Mouse (Mus musculus) left cerebral cortex, postnatal 4 days (tissue): Measurements from ENCODE around the gene Naa25. TPM values are rescaled to one million over a fixed set of nuclear protein-coding genes. Genes with fewer than 3 reads are reported as not detected.

Source experiments
- DNase-seq: peaks from one replicate; pipeline ENCODE4 v3.0.0-alpha.2; 2022
- intact Hi-C: fragments of 180-260 bp; cut with DNase I; formaldehyde crosslinking; loops from one replicate; pipeline ENCODE4 v1.15.1; 2025
- total RNA-seq, 2 experiments: library from RNA; stranded (reverse); gene quantifications; 2 replicates each; pipeline ENCODE4 v1.2.3; 2021

Naa25 gene
- total RNA-seq, 2 experiments from 2014 or later: 49.3 to 51.0 TPM

GRCm38 (mm10) chr5:121392667-121393380 lies 4.9 kb upstream of the Naa25 start:
- peak; percentile 32 for DNase-seq
- intact Hi-C loops: no loop called here

GRCm38 (mm10) chr5:121393402-121393801 lies 4.3 kb upstream of the Naa25 start:
- intact Hi-C loops: no loop called here
- no peak for DNase-seq

- no peak for DNase-seq
- intact Hi-C loops: no loop called here
These were observed 2.1 kb upstream of the Naa25 start for GRCm38 (mm10) chr5:121395621-121396020.

- DNase-seq: peak; percentile 43
- intact Hi-C loops: no loop called here
These were observed 619 bp downstream of the Naa25 start for GRCm38 (mm10) chr5:121398146-121398964.

- intact Hi-C loops: no loop called here
- no peak for DNase-seq
These were observed 1.3 kb downstream of the Naa25 start for GRCm38 (mm10) chr5:121398965-121399462.

GRCm38 (mm10) chr5:121399540-121399939 lies 1.8 kb downstream of the Naa25 start:
- intact Hi-C loops: no loop called here
- DNase-seq: no peak

- DNase-seq: no peak
- intact Hi-C loops: no loop called here
These were observed 2.3 kb downstream of the Naa25 start for GRCm38 (mm10) chr5:121400064-121400463.

GRCm38 (mm10) chr5:121400849-121401248 lies 3.1 kb downstream of the Naa25 start:
- no peak for DNase-seq
- intact Hi-C loops: no loop called here

GRCm38 (mm10) chr5:121407856-121408255 lies 10.1 kb downstream of the Naa25 start:
- intact Hi-C loops: no loop called here
- DNase-seq: no peak

GRCm38 (mm10) chr5:121410975-121411374 lies 13.2 kb downstream of the Naa25 start:
- intact Hi-C loops: no loop called here

GRCm38 (mm10) chr5:121420721-121421120 lies 23.0 kb downstream of the Naa25 start:
- intact Hi-C loops: loop anchor here (10.0 kb wide), 1 partner anchor 116 kb away; no protein-coding TSS in a partner anchor
- no peak for DNase-seq

More at GRCm38 (mm10) chr5:121410975-121411374, 13.2 kb downstream of the Naa25 start:
- no peak for DNase-seq

GRCm38 (mm10) chr5:121422787-121423186 lies 25.1 kb downstream of the Naa25 start:
- no peak for DNase-seq
- intact Hi-C loops: loop anchor here (10.0 kb wide), 1 partner anchor 118 kb away; no protein-coding TSS in a partner anchor

- intact Hi-C loops: loop anchor here (10.0 kb wide), 1 partner anchor 118 kb away; no protein-coding TSS in a partner anchor
- no peak for DNase-seq
These were observed 25.6 kb downstream of the Naa25 start for GRCm38 (mm10) chr5:121423297-121423696.

GRCm38 (mm10) chr5:121428954-121429353 lies 31.2 kb downstream of the Naa25 start:
- intact Hi-C loops: loop anchor here (10.0 kb wide), 1 partner anchor 124 kb away; no protein-coding TSS in a partner anchor
- no peak for DNase-seq

- DNase-seq: no peak
These were observed 40.4 kb downstream of the Naa25 start for GRCm38 (mm10) chr5:121438131-121438530.

GRCm38 (mm10) chr5:121438756-121439155 lies 41.0 kb downstream of the Naa25 start:
- DNase-seq: no peak
- intact Hi-C loops: loop anchor here (10.0 kb wide), 1 partner anchor 74 kb away; no protein-coding TSS in a partner anchor

More at GRCm38 (mm10) chr5:121438131-121438530, 40.4 kb downstream of the Naa25 start:
- intact Hi-C loops: loop anchor here (10.0 kb wide), 1 partner anchor 73 kb away; no protein-coding TSS in a partner anchor

GRCm38 (mm10) chr5:121443548-121443947 lies 45.8 kb downstream of the Naa25 start:
- intact Hi-C loops: no loop called here

GRCm38 (mm10) chr5:121444870-121445269 lies 47.1 kb downstream of the Naa25 start:
- intact Hi-C loops: no loop called here
- DNase-seq: no peak

More at GRCm38 (mm10) chr5:121443548-121443947, 45.8 kb downstream of the Naa25 start:
- peak; percentile 52 for DNase-seq

- intact Hi-C loops: no loop called here
- no peak for DNase-seq
These were observed 50.7 kb downstream of the Naa25 start for GRCm38 (mm10) chr5:121448450-121448849.

- intact Hi-C loops: no loop called here
- DNase-seq: peak; percentile 49
These were observed 52.2 kb downstream of the Naa25 start for GRCm38 (mm10) chr5:121449976-121450375.

- intact Hi-C loops: no loop called here
- DNase-seq: no peak
These were observed 52.7 kb downstream of the Naa25 start for GRCm38 (mm10) chr5:121450476-121450875.
